Comparison of ENCODE assay signal across 16 mouse cellular contexts in genomic region chr7:144378254-144378653, GRCm38 (mm10).
DNase-seq lines count a peak whose midpoint lies in the region; ATAC-seq and TF ChIP-seq lines count a peak whose summit lies in the region.
"Had no signal": no experiment of that assay in that cellular context is flagged by ENCODE, and none has a peak within 500 bp of the region (broad histone marks: within the 10 kb centered on the region; RNA-seq: fewer than 3 reads in every experiment).

No protein-coding gene starts in this region.

- intact Hi-C loops in gastrocnemius, adult 2 months (cut with DNase I) = no loop called here

- ATAC-seq in cerebellum, adult (ENCODE audit: insufficient number of reproducible peaks, low FRiP score, low TSS enrichment) = no peak
- peak; percentile 25; the same call in 1 of the 2 replicates for ATAC-seq in kidney, postnatal 0 days (replicated peaks; ENCODE audit: low FRiP score, low read depth)
- ATAC-seq in midbrain, embryonic 14.5 days (ENCODE audit: low FRiP score, low TSS enrichment) = no peak
- ATAC-seq in megakaryocyte progenitor cell, adult 5-6 weeks (replicated peaks; ENCODE audit: poor library complexity) = no peak
- ATAC-seq: forebrain, embryonic 13.5 days; intestine, embryonic 16.5 days had no signal

- no peak overlapping the region for H3K4me2 ChIP-seq in kidney, postnatal 0 days (ENCODE audit: low read length)
- no peak overlapping the region for H3K4me2 ChIP-seq in midbrain, embryonic 14.5 days (ENCODE audit: low read length)
- H3K4me2 ChIP-seq: forebrain, embryonic 13.5 days; heart, embryonic 11.5 days; stomach, embryonic 15.5 days had no signal

- peak; percentile 50 to 56 for DNase-seq in cerebellum, postnatal 10 days
- DNase-seq in kidney, postnatal 0 days (ENCODE audit: low spot score) = no peak
- DNase-seq in kidney, postnatal 4 days = no peak
- DNase-seq in brain, adult 2 months (ENCODE audit: low read depth, low spot score) = peak; percentile 59
- no peak for DNase-seq in midbrain, embryonic 14.5 days
- DNase-seq in gastrocnemius, adult 2 months = no peak
- DNase-seq: adrenal gland, adult 8-10 months; kidney, postnatal 36 days; lung, adult 2 months; thymus, postnatal 25 days had no signal

- no peaks in the 10 kb centered on the region for H3K36me3 ChIP-seq in kidney, postnatal 0 days (ENCODE audit: insufficient read depth, low read length)
- H3K36me3 ChIP-seq in midbrain, embryonic 14.5 days (ENCODE audit: control insufficient read depth, insufficient read depth, low read length) = no peaks in the 10 kb centered on the region
- H3K36me3 ChIP-seq: stomach, embryonic 15.5 days had no signal

- no peaks in the 10 kb centered on the region for H3K27me3 ChIP-seq in kidney, postnatal 0 days (ENCODE audit: insufficient read depth, low read length)
- H3K27me3 ChIP-seq in midbrain, embryonic 14.5 days (ENCODE audit: control insufficient read depth, insufficient read depth, low read length) = no peaks in the 10 kb centered on the region
- H3K27me3 ChIP-seq: forebrain, embryonic 13.5 days; stomach, embryonic 15.5 days had no signal

- TF ChIP-seq CTCF in kidney, postnatal 0 days (IDR thresholded peaks at IDR 0.05; ENCODE audit: low read depth) = no peak
- no peak for TF ChIP-seq CTCF in gastrocnemius, adult 2 months (IDR thresholded peaks at IDR 0.05)

- H3K4me3 ChIP-seq in kidney, postnatal 0 days (replicated peaks; ENCODE audit: low read depth, low read length) = no peak overlapping the region
- no peak overlapping the region for H3K4me3 ChIP-seq in midbrain, embryonic 14.5 days (replicated peaks; ENCODE audit: low read depth, low read length)
- no peak overlapping the region for H3K4me3 ChIP-seq in gastrocnemius, adult 2 months
- H3K4me3 ChIP-seq: forebrain, embryonic 13.5 days; stomach, embryonic 15.5 days had no signal

- 50% methylated on average over 4 of the region's 4 CpGs for WGBS in kidney, postnatal 0 days
- 76% methylated on average over 4 of the region's 4 CpGs for WGBS in midbrain, embryonic 14.5 days

- H3K27ac ChIP-seq in kidney, postnatal 0 days = no peak overlapping the region
- 0 out of 2 replicates have a peak overlapping the region, but pooled peaks have one; percentile 8 for H3K27ac ChIP-seq in midbrain, embryonic 14.5 days (replicated peaks; ENCODE audit: low read depth, low read length)
- no peak overlapping the region for H3K27ac ChIP-seq in gastrocnemius, adult 2 months
- H3K27ac ChIP-seq: forebrain, embryonic 13.5 days; stomach, embryonic 15.5 days had no signal

- no peak overlapping the region for H3K9ac ChIP-seq in kidney, postnatal 0 days (ENCODE audit: low read depth, low read length)
- no peak overlapping the region for H3K9ac ChIP-seq in midbrain, embryonic 14.5 days (replicated peaks; ENCODE audit: low read length)
- H3K9ac ChIP-seq: forebrain, embryonic 13.5 days; stomach, embryonic 15.5 days had no signal

- H3K4me1 ChIP-seq in kidney, postnatal 0 days (replicated peaks; ENCODE audit: insufficient read depth, low read length) = no peaks in the 10 kb centered on the region
- H3K4me1 ChIP-seq in midbrain, embryonic 14.5 days (ENCODE audit: control insufficient read depth, insufficient read depth, low read length) = peaks cover 18% of the 10 kb centered on the region; the same call in 1 of the 2 replicates
- H3K4me1 ChIP-seq: stomach, embryonic 15.5 days had no signal

- H3K9me3 ChIP-seq in kidney, postnatal 0 days (replicated peaks; ENCODE audit: low read length) = no peaks in the 10 kb centered on the region
- no peaks in the 10 kb centered on the region for H3K9me3 ChIP-seq in midbrain, embryonic 14.5 days (ENCODE audit: control insufficient read depth, low read length)
- H3K9me3 ChIP-seq: forebrain, embryonic 13.5 days; stomach, embryonic 15.5 days had no signal

Comparison
In these comparisons a context has a peak if more than half of its experiments do, and no peak if none do; other contexts are left out.
1. DNase-seq: peak in cerebellum, postnatal 10 days (2 of 2) and brain, adult 2 months (single experiment); none in kidney, postnatal 0 days (single experiment), kidney, postnatal 4 days (0 of 2), midbrain, embryonic 14.5 days (single experiment) and gastrocnemius, adult 2 months (single experiment).